Mouse (Mus musculus): ENCODE data around the gene Gm7579. TPM values are rescaled to one million over a fixed set of nuclear protein-coding genes. Genes with fewer than 3 reads are reported as not detected.
"Not testable (repeated sequence)": the region's sequence is repeated elsewhere in the genome, so short reads cannot be mapped to it uniquely, and the experiment has no call there.

Gene Gm7579
- polyA plus RNA-seq, 1 experiment, result not detected

GRCm38 (mm10) chr7:142188156-142188555, 23.5 kb upstream of the Gm7579 start:
- Histone ChIP-seq H3K4me3 (ENCODE audit: low read depth, low read length) (no peak overlapping the region), H3K9me3 (replicated peaks; ENCODE audit: control insufficient read depth, insufficient read depth, low read length, poor library complexity, severe bottlenecking) (no peaks in the 10 kb centered on the region), H3K27me3 (ENCODE audit: control insufficient read depth, insufficient read depth, low read length, poor library complexity, severe bottlenecking) (no peaks in the 10 kb centered on the region), H3K27ac (ENCODE audit: insufficient read depth, low read length) (no peak overlapping the region), H3K9ac (ENCODE audit: low read depth, poor library complexity, severe bottlenecking) (no peak overlapping the region), H3K36me3 (ENCODE audit: control insufficient read depth, insufficient read depth, low read length, poor library complexity, severe bottlenecking) (no peaks in the 10 kb centered on the region), H3K4me1 (ENCODE audit: control insufficient read depth, insufficient read depth, low read length) (no peaks in the 10 kb centered on the region)
- TF ChIP-seq EP300 (IDR thresholded peaks at IDR 0.05; ENCODE audit: insufficient read depth, low read depth, low read length), result no peak
- no peak for TF ChIP-seq POLR2A (IDR thresholded peaks at IDR 0.05; ENCODE audit: insufficient read depth, low read length)
- TF ChIP-seq CTCF (IDR thresholded peaks at IDR 0.05; ENCODE audit: low read depth, low read length), result no peak

- H3K9me3 ChIP-seq (replicated peaks; ENCODE audit: control insufficient read depth, insufficient read depth, low read length, poor library complexity, severe bottlenecking), result peaks cover 16% of the 10 kb centered on the region
- no peak within 1 kb of the TSS for H3K9ac ChIP-seq (ENCODE audit: low read depth, poor library complexity, severe bottlenecking)
- no peak within 1 kb of the TSS for H3K27ac ChIP-seq (ENCODE audit: insufficient read depth, low read length)
- H3K36me3 ChIP-seq (ENCODE audit: control insufficient read depth, insufficient read depth, low read length, poor library complexity, severe bottlenecking), result no peaks in the 10 kb centered on the region
- H3K27me3 ChIP-seq (ENCODE audit: control insufficient read depth, insufficient read depth, low read length, poor library complexity, severe bottlenecking), result no peaks in the 10 kb centered on the region
- H3K4me3 ChIP-seq (ENCODE audit: low read depth, low read length), result no peak within 1 kb of the TSS
- no peaks in the 10 kb centered on the region for H3K4me1 ChIP-seq (ENCODE audit: control insufficient read depth, insufficient read depth, low read length)
- TF ChIP-seq POLR2A (IDR thresholded peaks at IDR 0.05; ENCODE audit: insufficient read depth, low read length), result no peak
- TF ChIP-seq EP300 (IDR thresholded peaks at IDR 0.05; ENCODE audit: insufficient read depth, low read depth, low read length), result no peak
- TF ChIP-seq CTCF (IDR thresholded peaks at IDR 0.05; ENCODE audit: low read depth, low read length), result no peak
Measured at GRCm38 (mm10) chr7:142190289-142190688, 21.4 kb upstream of the Gm7579 start, which contains the start of gene Gm10153. Gene Gm10153 (minus strand): TSS chr7:142190389.

- Histone ChIP-seq H3K9ac (ENCODE audit: low read depth, poor library complexity, severe bottlenecking) (no peak overlapping the region), H3K36me3 (ENCODE audit: control insufficient read depth, insufficient read depth, low read length, poor library complexity, severe bottlenecking) (no peaks in the 10 kb centered on the region), H3K9me3 (replicated peaks; ENCODE audit: control insufficient read depth, insufficient read depth, low read length, poor library complexity, severe bottlenecking) (peaks cover 15% of the 10 kb centered on the region), H3K27me3 (ENCODE audit: control insufficient read depth, insufficient read depth, low read length, poor library complexity, severe bottlenecking) (no peaks in the 10 kb centered on the region), H3K4me3 (ENCODE audit: low read depth, low read length) (no peak overlapping the region), H3K27ac (ENCODE audit: insufficient read depth, low read length) (no peak overlapping the region), H3K4me1 (ENCODE audit: control insufficient read depth, insufficient read depth, low read length) (no peaks in the 10 kb centered on the region)
- no peak for TF ChIP-seq POLR2A (IDR thresholded peaks at IDR 0.05; ENCODE audit: insufficient read depth, low read length)
- TF ChIP-seq EP300 (IDR thresholded peaks at IDR 0.05; ENCODE audit: insufficient read depth, low read depth, low read length), result no peak
- no peak for TF ChIP-seq CTCF (IDR thresholded peaks at IDR 0.05; ENCODE audit: low read depth, low read length)
Measured at GRCm38 (mm10) chr7:142198748-142199147, 12.9 kb upstream of the Gm7579 start.

- no peak for TF ChIP-seq CTCF (IDR thresholded peaks at IDR 0.05; ENCODE audit: low read depth, low read length)
- TF ChIP-seq EP300 (IDR thresholded peaks at IDR 0.05; ENCODE audit: insufficient read depth, low read depth, low read length), result no peak
- no peak for TF ChIP-seq POLR2A (IDR thresholded peaks at IDR 0.05; ENCODE audit: insufficient read depth, low read length)
Measured at GRCm38 (mm10) chr7:142201064-142201463, 10.6 kb upstream of the Gm7579 start, which contains the start of gene Krtap5-3. Gene Krtap5-3 (plus strand): TSS chr7:142201364.

GRCm38 (mm10) chr7:142205488-142205887, 6.2 kb upstream of the Gm7579 start:
- Histone ChIP-seq H3K9ac (ENCODE audit: low read depth, poor library complexity, severe bottlenecking) (no peak overlapping the region), H3K4me3 (ENCODE audit: low read depth, low read length) (no peak overlapping the region), H3K27me3 (ENCODE audit: control insufficient read depth, insufficient read depth, low read length, poor library complexity, severe bottlenecking) (no peaks in the 10 kb centered on the region), H3K27ac (ENCODE audit: insufficient read depth, low read length) (no peak overlapping the region), H3K9me3 (replicated peaks; ENCODE audit: control insufficient read depth, insufficient read depth, low read length, poor library complexity, severe bottlenecking) (no peaks in the 10 kb centered on the region), H3K4me1 (ENCODE audit: control insufficient read depth, insufficient read depth, low read length) (peaks cover 5% of the 10 kb centered on the region), H3K36me3 (ENCODE audit: control insufficient read depth, insufficient read depth, low read length, poor library complexity, severe bottlenecking) (no peaks in the 10 kb centered on the region)
- no peak for TF ChIP-seq CTCF (IDR thresholded peaks at IDR 0.05; ENCODE audit: low read depth, low read length)

More at GRCm38 (mm10) chr7:142201064-142201463, 10.6 kb upstream of the Gm7579 start, which contains the start of gene Krtap5-3:
- H3K27ac ChIP-seq (ENCODE audit: insufficient read depth, low read length), result no peak within 1 kb of the TSS
- no peak within 1 kb of the TSS for H3K9ac ChIP-seq (ENCODE audit: low read depth, poor library complexity, severe bottlenecking)
- no peaks in the 10 kb centered on the region for H3K36me3 ChIP-seq (ENCODE audit: control insufficient read depth, insufficient read depth, low read length, poor library complexity, severe bottlenecking)
- no peak within 1 kb of the TSS for H3K4me3 ChIP-seq (ENCODE audit: low read depth, low read length)
- no peaks in the 10 kb centered on the region for H3K9me3 ChIP-seq (replicated peaks; ENCODE audit: control insufficient read depth, insufficient read depth, low read length, poor library complexity, severe bottlenecking)
- H3K27me3 ChIP-seq (ENCODE audit: control insufficient read depth, insufficient read depth, low read length, poor library complexity, severe bottlenecking), result no peaks in the 10 kb centered on the region
- no peaks in the 10 kb centered on the region for H3K4me1 ChIP-seq (ENCODE audit: control insufficient read depth, insufficient read depth, low read length)

GRCm38 (mm10) chr7:142206891-142207290, 4.8 kb upstream of the Gm7579 start:
- TF ChIP-seq EP300 (IDR thresholded peaks at IDR 0.05; ENCODE audit: insufficient read depth, low read depth, low read length), result 0 out of 2 replicates have a peak, but pooled peaks have one; percentile 22
- H3K27ac ChIP-seq (ENCODE audit: insufficient read depth, low read length), result peak overlapping the region; percentile 55
- not testable (repeated sequence) for H3K4me3 ChIP-seq (ENCODE audit: low read depth, low read length); H3K9me3 ChIP-seq (replicated peaks; ENCODE audit: control insufficient read depth, insufficient read depth, low read length, poor library complexity, severe bottlenecking); H3K9ac ChIP-seq (ENCODE audit: low read depth, poor library complexity, severe bottlenecking); H3K27me3 ChIP-seq (ENCODE audit: control insufficient read depth, insufficient read depth, low read length, poor library complexity, severe bottlenecking); H3K36me3 ChIP-seq (ENCODE audit: control insufficient read depth, insufficient read depth, low read length, poor library complexity, severe bottlenecking); H3K4me1 ChIP-seq (ENCODE audit: control insufficient read depth, insufficient read depth, low read length)

- H3K4me1 ChIP-seq (ENCODE audit: control insufficient read depth, insufficient read depth, low read length); H3K27me3 ChIP-seq (ENCODE audit: control insufficient read depth, insufficient read depth, low read length, poor library complexity, severe bottlenecking); H3K9ac ChIP-seq (ENCODE audit: low read depth, poor library complexity, severe bottlenecking); H3K9me3 ChIP-seq (replicated peaks; ENCODE audit: control insufficient read depth, insufficient read depth, low read length, poor library complexity, severe bottlenecking); H3K36me3 ChIP-seq (ENCODE audit: control insufficient read depth, insufficient read depth, low read length, poor library complexity, severe bottlenecking); H3K27ac ChIP-seq (ENCODE audit: insufficient read depth, low read length); H3K4me3 ChIP-seq (ENCODE audit: low read depth, low read length): not testable (repeated sequence)
Measured at GRCm38 (mm10) chr7:142212136-142212535, 477 bp downstream of the Gm7579 start.

Measured in ES-Bruce4 (cell line).